Mouse (Mus musculus) activated CD4-positive, CD25-positive, alpha-beta regulatory T cell, adult 4 months (primary cell): ENCODE data around the gene Klhdc7a. TPM values are rescaled to one million over a fixed set of nuclear protein-coding genes. Genes with fewer than 3 reads are reported as not detected.
"Not testable (repeated sequence)": the region's sequence is repeated elsewhere in the genome, so short reads cannot be mapped to it uniquely, and the experiment has no call there.

Experiments used
- ATAC-seq: one replicate; pipeline ENCODE4 v1.8.0; 2017
- polyA plus RNA-seq, 2 experiments: library from polyadenylated mRNA; unstranded; fragments of 100-300 nt; shearing (Covaris generic); gene quantifications; one replicate each; pipeline ENCODE4 v1.2.1; 2017

The Klhdc7a gene
- not detected for polyA plus RNA-seq

GRCm38 (mm10) chr4:139967922-139968321 is at the start of gene Klhdc7a:
Gene Klhdc7a, minus strand, starts transcription at chr4:139968026.
- no peak for ATAC-seq

- no peak for ATAC-seq
These were observed 48.1 kb upstream of the Klhdc7a start for GRCm38 (mm10) chr4:140015916-140016315.

- ATAC-seq, result no peak
These were observed 43.1 kb upstream of the Klhdc7a start for GRCm38 (mm10) chr4:140010728-140011470.

- no peak for ATAC-seq
These were observed 37.1 kb upstream of the Klhdc7a start for GRCm38 (mm10) chr4:140004932-140005331.

- ATAC-seq, result no peak
These were observed 36.3 kb upstream of the Klhdc7a start for GRCm38 (mm10) chr4:140004170-140004569.

- ATAC-seq, result no peak
These were observed 34.2 kb upstream of the Klhdc7a start for GRCm38 (mm10) chr4:140002069-140002468.

- ATAC-seq, result no peak
These were observed 33.1 kb upstream of the Klhdc7a start for GRCm38 (mm10) chr4:140000911-140001310.

- ATAC-seq, result no peak
These were observed 31.2 kb upstream of the Klhdc7a start for GRCm38 (mm10) chr4:139999033-139999432.

- no peak for ATAC-seq
These were observed 27.8 kb upstream of the Klhdc7a start for GRCm38 (mm10) chr4:139995659-139996058.

GRCm38 (mm10) chr4:139993111-139993755 is 25.4 kb upstream of the Klhdc7a start:
- no peak for ATAC-seq

GRCm38 (mm10) chr4:139986913-139987312 is 19.1 kb upstream of the Klhdc7a start:
- ATAC-seq, result no peak

- no peak for ATAC-seq
These were observed 10.9 kb upstream of the Klhdc7a start for GRCm38 (mm10) chr4:139978716-139979115.

GRCm38 (mm10) chr4:139977308-139977781 is 9.5 kb upstream of the Klhdc7a start:
- ATAC-seq, result no peak

- no peak for ATAC-seq
These were observed 6.7 kb upstream of the Klhdc7a start for GRCm38 (mm10) chr4:139974506-139974905.

GRCm38 (mm10) chr4:139967475-139967891 is 343 bp downstream of the Klhdc7a start:
- no peak for ATAC-seq

- no peak for ATAC-seq
These were observed 845 bp downstream of the Klhdc7a start for GRCm38 (mm10) chr4:139966981-139967380.

GRCm38 (mm10) chr4:139965596-139966185 is 2.1 kb downstream of the Klhdc7a start:
- ATAC-seq, result no peak

GRCm38 (mm10) chr4:139964406-139964805 is 3.4 kb downstream of the Klhdc7a start:
- ATAC-seq, result no peak

- no peak for ATAC-seq
These were observed 3.9 kb downstream of the Klhdc7a start for GRCm38 (mm10) chr4:139963911-139964310.

GRCm38 (mm10) chr4:139963059-139963458 is 4.8 kb downstream of the Klhdc7a start:
- no peak for ATAC-seq

GRCm38 (mm10) chr4:139961816-139962215 is 6.0 kb downstream of the Klhdc7a start:
- no peak for ATAC-seq

- ATAC-seq, result not testable (repeated sequence)
These were observed 6.5 kb downstream of the Klhdc7a start for GRCm38 (mm10) chr4:139961329-139961728.

- no peak for ATAC-seq
These were observed 7.0 kb downstream of the Klhdc7a start for GRCm38 (mm10) chr4:139960724-139961315.
